Mouse (Mus musculus) brain, adult 10 weeks (tissue): ENCODE data around the gene Med6. TPM values are rescaled to one million over a fixed set of nuclear protein-coding genes. Genes with fewer than 3 reads are reported as not detected.

Experiments used
- polyA plus RNA-seq: library from polyadenylated mRNA; stranded (reverse); fragments of 350-450 nt; fragmentation: Illumina TruSeq; extraction: RNeasy Lipid Tissue Mini Kit (QIAGEN cat#74804); gene quantifications from one replicate; pipeline ENCODE4 v1.2.3, GENCODE M21; 2015; ENCODE audit warnings: low read depth, low replicate concordance

Med6 gene
- polyA plus RNA-seq: 56.5 TPM

DNA sequence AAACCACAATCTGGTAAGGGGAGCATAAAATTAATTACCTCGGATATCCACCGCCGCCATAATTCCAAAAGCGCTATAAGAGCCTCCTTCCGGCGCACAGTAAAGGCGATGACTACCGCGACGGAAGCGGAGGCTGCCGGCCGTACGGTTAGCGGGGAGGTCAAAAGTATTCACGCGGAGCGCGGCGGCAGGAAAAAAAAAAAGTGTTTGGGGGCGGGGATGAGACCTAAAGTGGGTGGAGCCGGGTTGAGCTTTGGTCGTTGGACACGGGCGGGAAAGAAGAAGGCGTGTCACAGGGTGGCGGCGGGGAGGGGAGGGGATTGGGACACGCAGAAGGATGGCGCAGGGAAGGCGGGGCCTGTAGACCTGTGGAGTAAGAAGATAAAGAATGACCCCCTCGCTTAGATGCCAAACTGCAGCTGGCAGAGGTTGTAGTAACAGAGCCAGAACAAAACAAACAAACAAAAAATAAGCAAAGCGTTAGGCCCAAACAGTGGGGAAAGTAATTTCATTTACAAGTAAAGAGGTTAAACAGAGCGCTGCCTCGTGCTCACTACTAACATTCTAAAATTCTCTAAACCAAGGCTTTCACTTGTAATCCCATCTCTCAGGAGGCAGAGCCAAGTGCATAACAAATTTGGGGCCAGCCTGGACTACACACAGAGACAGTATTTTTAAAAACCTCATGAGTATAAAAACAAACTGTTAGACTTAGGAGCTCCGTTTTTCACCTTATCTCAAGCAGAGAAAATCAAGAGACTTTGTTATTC is at the start of gene Med6:
Gene Med6, minus strand, starts transcription at position 107 of the 770 bp plus-strand sequence.

DNA sequence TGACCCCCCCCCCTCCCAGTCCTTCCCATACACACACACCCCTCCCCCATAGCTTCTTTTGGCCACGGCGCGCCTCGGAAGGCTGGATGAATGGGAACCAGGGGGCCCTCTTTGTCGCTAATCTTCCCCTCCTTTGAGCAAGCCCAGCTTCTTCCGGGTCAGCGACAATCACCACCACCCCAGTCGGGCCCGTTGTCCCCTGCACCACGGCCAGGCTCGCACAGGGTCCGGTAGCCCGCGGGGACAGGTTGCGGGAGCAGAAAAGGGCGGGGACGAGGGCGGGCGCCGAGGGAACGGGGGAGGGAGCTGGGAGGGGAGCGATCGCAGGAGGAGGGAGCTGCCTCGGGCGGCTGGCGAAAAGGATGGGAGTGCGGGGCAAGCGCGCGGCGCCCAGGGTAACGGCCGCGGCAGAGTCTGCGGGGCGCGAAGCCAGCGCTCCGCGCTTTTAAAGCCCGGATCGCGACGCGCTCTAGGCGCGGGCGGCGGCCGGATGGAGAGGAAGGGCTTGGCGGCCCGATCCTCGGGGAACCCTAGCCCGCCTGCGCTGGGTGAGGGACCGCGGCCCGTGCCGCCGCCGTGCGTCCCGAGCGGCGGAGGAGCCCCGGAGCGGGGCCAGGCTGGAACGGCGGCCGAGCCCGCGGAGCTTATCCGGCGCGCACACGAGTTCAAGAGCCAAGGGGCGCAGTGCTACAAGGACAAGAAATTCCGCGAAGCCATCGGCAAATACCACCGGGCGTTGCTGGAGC is 36.3 kb upstream of the Med6 start, which contains the start of gene Ttc9:
Gene Ttc9, plus strand, starts transcription at position 335 of the 746 bp plus-strand sequence.

DNA sequence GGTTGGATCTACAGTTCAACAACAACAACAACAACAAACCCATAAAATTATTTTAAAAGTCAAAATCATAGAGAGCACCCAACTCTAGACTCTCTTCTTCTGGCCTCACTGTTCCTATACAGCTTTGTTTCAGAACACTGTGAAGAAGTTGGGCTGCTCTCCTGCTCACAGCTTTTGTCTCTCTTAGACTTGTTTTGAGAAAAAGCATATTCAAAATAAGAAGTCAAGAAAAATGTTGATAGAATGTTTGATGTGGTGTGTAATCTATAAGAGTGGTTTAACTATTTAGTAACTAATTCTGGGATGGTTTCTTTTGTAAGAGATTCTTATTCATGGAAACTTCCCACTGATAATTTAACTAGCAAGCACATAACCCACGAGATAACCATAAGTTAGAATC is 26.4 kb downstream of the Med6 start, which contains the start of gene Adam21:
Gene Adam21, minus strand, starts transcription at position 101 of the 400 bp plus-strand sequence.

DNA sequence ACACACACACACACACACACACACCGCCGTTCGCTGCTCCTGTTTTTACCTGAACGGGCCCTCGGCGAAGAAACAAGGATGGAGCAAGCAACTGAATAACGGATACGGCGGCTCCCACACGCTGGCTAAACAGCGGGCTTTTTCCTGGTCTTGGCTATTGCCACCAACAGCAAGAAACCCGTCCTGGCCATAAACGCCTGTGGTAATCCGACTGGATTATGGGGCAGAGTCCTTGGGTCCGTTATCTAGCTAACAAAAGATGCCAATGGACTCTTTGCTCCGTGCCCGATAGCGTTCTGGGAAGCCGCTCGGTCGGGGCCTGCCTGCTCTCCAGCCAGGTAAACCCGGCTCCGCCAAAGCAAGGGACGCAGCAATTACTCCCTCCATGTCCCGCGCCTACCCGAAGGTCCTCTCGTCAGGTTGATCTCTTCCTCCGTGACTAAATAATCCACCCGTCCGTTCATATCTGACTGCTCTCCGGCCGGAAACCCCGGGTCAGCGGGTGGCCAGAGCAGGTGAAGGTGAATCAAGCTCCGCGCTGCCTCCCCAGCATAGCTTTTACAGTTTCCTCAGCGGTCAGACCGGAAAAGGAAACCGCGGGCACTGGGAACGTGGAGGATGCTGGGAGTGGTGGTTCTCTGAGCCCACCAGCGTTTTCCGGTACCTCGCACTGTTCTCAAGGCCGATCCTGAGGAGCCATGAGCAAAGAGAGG is 62.3 kb downstream of the Med6 start, which contains the start of the genes Gm20498 and Synj2bp:
Gene Gm20498, minus strand, starts transcription at position 590 of the 713 bp plus-strand sequence.
Gene Synj2bp, minus strand, starts transcription at position 596 of the 713 bp plus-strand sequence.

Other genes starting within 250 kb of the Med6 start
- gene Gm4787, start 215.5 kb downstream of the Med6 start, polyA plus RNA-seq: 0.88 TPM
- 0.46 TPM for gene Adam4, start 173.1 kb downstream of the Med6 start, polyA plus RNA-seq
- gene Cox16, start 109.9 kb downstream of the Med6 start, polyA plus RNA-seq: 100 TPM
- 32.9 TPM for gene Gm20498, start 62.1 kb downstream of the Med6 start, polyA plus RNA-seq
- 29.5 TPM for gene Synj2bp, start 62.1 kb downstream of the Med6 start, polyA plus RNA-seq
- gene Adam21, start 26.5 kb downstream of the Med6 start, polyA plus RNA-seq: 0.45 TPM
- gene Ttc9, start 36.2 kb upstream of the Med6 start, polyA plus RNA-seq: 50.3 TPM
- gene Map3k9, start 186.2 kb upstream of the Med6 start, polyA plus RNA-seq: 20.1 TPM